Mouse (Mus musculus) gastrocnemius, postnatal 4 days (tissue): Measurements from ENCODE around the gene Zbtb7b. TPM values are rescaled to one million over a fixed set of nuclear protein-coding genes. Genes with fewer than 3 reads are reported as not detected.

Experiments used
- DNase-seq, 2 experiments: peaks; one replicate each; pipeline ENCODE4 v3.0.0; 2021 to 2022; ENCODE audit warnings: low spot score in 2 of 2, mixed read lengths in 2 of 2
- total RNA-seq, 2 experiments: library from RNA; stranded (reverse); gene quantifications; 2 replicates each; pipeline ENCODE4 v1.2.3; 2021

The Zbtb7b gene
- total RNA-seq, 2 experiments from 2014 or later: 14.1 to 23.9 TPM

- DNase-seq: peak in 1 of 2 experiments; percentile 50
These were observed 25.0 kb upstream of the Zbtb7b start for GRCm38 (mm10) chr3:89419571-89419970.

GRCm38 (mm10) chr3:89418861-89419250, 24.3 kb upstream of the Zbtb7b start:
- DNase-seq: peak; percentile 65 to 86

GRCm38 (mm10) chr3:89418170-89418860, 23.7 kb upstream of the Zbtb7b start, which contains the start of the genes Cks1b and Shc1:
Cks1b (minus strand) TSS chr3:89418383.
Shc1 (plus strand) TSS chr3:89418443.
- DNase-seq: peak; percentile 79 to 93

- DNase-seq: no peak
These were observed 23.2 kb upstream of the Zbtb7b start for GRCm38 (mm10) chr3:89417840-89418169.

- DNase-seq: no peak
These were observed 22.6 kb upstream of the Zbtb7b start for GRCm38 (mm10) chr3:89417131-89417530.

- no peak for DNase-seq
These were observed 21.6 kb upstream of the Zbtb7b start for GRCm38 (mm10) chr3:89416158-89416557.

GRCm38 (mm10) chr3:89411490-89412393, 17.2 kb upstream of the Zbtb7b start, which contains the start of gene Flad1:
Flad1 (minus strand) TSS chr3:89411870.
- peak; percentile 87 to 93 for DNase-seq

- DNase-seq: no peak
These were observed 16.3 kb upstream of the Zbtb7b start for GRCm38 (mm10) chr3:89410864-89411263.

- no peak for DNase-seq
These were observed 15.1 kb upstream of the Zbtb7b start for GRCm38 (mm10) chr3:89409701-89410100.

- DNase-seq: no peak
These were observed 13.9 kb upstream of the Zbtb7b start for GRCm38 (mm10) chr3:89408448-89408847.

GRCm38 (mm10) chr3:89406887-89407286, 12.3 kb upstream of the Zbtb7b start:
- no peak for DNase-seq

GRCm38 (mm10) chr3:89402693-89403092, 8.1 kb upstream of the Zbtb7b start, which contains the start of gene Lenep:
Lenep (minus strand) TSS chr3:89402793.
- DNase-seq: no peak

- no peak for DNase-seq
These were observed 6.8 kb upstream of the Zbtb7b start for GRCm38 (mm10) chr3:89401329-89401728.

GRCm38 (mm10) chr3:89396654-89397005, 2.1 kb upstream of the Zbtb7b start:
- DNase-seq: no peak

- DNase-seq: peak in 1 of 2 experiments; percentile 69
These were observed 1.5 kb upstream of the Zbtb7b start for GRCm38 (mm10) chr3:89395806-89396653.

- no peak for DNase-seq
These were observed 836 bp upstream of the Zbtb7b start for GRCm38 (mm10) chr3:89395419-89395805.

- DNase-seq: peak; percentile 69 to 86
These were observed 299 bp upstream of the Zbtb7b start for GRCm38 (mm10) chr3:89394894-89395256.

GRCm38 (mm10) chr3:89393605-89394004, 971 bp downstream of the Zbtb7b start:
- peak; percentile 97 to 99 for DNase-seq

- DNase-seq: no peak
These were observed 1.7 kb downstream of the Zbtb7b start for GRCm38 (mm10) chr3:89392871-89393311.

- DNase-seq: no peak
These were observed 2.7 kb downstream of the Zbtb7b start for GRCm38 (mm10) chr3:89391663-89392511.
